Mouse (Mus musculus): ENCODE data around the gene Xiap.

The Xiap gene

DNA sequence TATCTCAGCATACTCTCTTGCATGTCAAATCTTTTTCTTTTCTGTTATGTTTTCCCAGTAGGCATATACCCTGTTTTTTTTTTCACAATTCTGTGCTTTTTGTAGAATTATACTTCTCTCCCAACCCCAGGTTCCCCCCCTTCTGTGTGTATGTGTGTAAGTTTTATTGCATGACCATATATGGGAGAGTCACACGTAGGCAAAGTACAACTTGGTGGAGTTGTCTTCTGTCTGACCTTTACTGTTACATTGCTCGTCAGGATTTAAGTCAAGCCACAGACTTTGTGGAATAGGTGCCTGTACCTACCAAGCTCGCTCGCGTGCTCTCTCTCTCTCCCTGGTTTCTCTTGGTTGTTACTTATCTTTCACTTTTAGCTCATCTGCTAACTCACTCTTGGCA is 28.7 kb downstream of the Xiap start:
- no peak for DNase-seq

DNA sequence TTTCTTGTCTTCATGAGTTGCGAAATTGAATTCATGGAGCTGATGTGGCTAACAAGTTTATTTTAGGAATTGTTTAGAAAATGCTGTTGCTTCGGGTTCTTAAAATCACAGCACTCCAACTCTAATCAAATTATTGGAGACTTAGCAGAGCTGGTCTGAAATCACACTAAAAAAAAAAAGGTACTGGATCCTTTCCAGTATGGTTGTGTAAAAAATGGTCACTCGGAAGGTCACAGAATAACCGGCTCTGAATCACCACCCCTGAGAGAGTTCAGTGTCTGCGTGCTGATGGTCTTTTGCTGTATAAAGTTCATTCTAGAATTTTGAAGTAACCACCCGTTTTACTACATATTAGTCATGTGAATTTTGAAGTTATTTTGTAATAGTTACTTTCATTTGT is 47.7 kb downstream of the Xiap start:
- peak; percentile 30 for DNase-seq

DNA sequence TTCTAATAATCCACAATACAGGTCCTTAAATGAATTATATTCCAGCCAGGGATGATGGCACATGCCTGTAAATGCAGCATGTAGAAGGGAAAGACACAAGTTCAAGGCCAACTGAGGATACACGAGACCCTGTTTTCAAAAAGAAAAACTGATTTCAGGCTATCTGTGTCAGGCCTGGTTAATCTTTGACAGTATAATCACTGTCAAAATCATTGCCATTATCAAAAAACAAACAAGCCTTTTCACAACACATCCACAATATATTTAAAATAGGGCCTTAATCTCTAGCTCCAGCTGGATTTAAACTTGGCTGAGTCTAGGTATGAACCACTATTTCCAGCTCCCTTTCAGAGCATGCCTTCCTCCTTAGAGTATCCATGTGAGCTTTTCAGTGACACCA is 51.1 kb downstream of the Xiap start:
- DNase-seq: no peak

DNA sequence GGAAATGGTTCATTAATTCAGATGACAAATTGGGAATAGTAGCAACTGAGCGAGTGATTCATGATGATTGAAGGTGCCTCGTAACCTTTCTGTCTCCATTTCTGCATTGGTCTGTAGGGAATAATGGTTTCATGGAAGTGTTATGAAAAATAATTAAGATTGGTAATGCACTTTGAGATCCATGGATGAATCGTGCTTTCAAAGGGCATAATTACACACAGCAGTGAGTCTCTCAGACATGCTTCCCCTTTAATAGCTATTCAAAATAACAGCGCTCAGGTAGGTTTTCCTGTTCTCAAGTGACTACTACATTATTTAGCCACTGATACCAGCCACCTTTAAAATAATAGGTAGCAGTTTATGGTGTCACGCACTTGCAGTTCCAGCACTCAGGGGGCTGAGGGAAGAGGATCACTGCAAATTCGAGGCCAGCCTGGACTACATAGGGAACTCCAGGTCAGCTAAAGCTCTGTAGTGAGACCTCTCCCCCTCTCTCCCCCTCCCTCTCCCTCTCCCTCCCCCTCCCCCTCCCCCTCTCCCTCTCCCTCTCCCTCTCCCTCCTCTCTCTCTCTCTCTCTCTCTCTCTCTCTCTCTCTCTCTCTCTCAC is 60.1 kb downstream of the Xiap start:
- DNase-seq: no peak

DNA sequence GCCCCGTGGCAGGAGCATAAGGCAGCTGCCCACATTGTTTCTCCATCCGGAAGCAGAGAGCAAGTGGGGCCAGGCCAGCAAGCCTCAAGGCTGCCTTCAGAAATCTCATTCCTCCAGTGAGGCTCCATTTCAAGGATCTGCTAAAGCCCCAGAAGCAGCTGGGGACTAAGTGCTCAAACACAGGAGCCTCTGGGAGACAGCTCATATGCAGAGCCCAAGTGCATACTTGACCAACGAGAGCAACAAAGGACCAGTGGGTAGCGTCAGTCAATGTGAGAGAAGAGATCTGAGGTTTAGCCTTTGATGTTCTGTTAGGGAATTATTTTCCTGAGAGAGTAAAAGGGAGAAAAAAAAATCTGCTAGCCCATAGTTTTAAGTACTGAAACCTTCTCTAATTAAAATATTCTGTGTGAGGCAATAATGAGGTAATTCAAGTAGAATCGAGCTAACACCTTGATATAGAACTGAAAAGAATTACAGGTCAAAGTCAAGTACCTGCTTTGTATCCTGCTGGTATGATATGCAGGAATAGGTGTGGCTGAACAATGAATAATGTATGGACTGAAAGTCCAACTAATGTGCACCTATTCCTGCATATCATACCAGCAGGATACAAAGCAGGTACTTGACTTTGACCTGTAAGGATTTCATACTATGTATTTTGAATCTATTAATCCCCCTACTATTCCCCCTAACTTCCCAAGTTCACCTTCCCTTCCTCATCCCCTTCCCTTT is 65.7 kb downstream of the Xiap start:
- DNase-seq: no peak

DNA sequence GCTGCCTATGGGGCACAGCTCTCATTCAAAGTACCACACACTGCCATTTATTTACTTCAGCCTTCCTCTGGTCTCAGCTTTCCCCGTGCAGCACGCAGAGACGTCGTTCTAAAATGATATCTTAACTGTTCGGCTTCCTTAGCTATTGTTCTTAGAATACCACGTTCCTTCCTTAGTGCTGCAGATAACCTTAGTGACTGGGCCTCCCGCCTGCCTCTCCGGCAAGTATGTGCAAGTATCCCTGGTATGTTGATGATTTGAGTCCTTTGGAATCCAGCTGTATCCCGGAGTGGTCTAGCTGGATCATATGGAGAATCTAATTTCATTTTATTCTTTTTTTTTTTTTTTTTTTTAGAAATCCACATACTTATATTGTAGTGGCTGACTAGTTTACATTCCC is 80.4 kb downstream of the Xiap start:
- no peak for DNase-seq

DNA sequence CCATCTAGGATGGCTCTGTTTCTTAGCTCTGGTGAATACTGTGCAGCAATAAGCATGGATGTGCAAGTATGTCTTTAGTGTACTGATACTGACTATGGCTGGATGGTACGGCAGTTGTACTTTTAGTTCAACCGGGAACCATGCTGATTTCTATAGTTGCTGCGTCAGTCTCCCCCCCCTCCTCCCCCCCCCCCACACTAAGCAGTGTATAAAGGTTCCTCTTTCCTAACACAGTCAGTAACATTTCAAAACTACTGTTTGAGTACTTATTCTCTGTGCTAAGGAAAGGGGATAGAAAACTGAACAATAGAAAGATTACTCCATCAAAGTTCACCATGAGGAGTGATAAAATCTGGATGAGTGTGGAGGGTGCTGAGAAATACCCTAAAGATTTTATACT is 83.1 kb downstream of the Xiap start:
- no peak for DNase-seq

DNA sequence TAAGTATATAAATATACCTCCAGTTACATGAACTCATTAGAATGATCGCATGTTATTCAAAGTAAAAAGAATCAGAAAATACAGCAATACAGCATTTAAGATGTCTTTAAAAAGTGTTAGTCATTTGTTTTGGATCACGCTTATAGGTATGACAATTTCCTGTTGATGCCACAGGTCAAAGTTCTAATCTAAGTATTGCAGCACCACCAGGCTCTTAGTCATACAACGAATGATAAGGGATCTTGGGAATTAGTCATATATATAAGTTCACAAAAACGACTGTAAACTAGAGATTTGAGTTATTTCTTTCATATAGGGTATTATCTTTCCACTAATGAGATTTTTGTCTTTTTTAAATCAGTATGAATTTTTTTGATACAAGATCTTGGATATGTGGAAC is 84.5 kb downstream of the Xiap start:
- no peak for DNase-seq

DNA sequence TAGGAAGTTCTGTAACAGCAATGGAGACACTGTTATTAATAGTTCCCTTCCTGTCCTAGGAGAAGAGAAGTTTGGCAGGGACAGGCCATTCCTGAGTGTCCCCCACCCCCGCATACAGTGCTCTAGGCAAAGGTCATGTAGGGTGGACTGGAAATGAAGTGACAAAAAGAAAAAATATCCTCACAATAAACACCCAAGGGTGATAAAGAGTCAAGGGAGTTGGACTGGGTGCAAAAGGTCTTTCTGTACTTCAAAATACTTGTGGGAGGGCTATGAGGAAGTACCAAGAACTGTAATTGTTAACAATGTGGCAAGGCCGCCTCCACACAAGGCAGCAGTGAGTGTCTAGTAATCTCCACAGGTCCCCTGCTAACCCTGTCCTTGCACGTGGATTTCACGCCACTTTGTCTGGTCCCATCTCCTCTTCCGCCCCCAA is 88.6 kb downstream of the Xiap start:
- DNase-seq: peak; percentile 58

DNA sequence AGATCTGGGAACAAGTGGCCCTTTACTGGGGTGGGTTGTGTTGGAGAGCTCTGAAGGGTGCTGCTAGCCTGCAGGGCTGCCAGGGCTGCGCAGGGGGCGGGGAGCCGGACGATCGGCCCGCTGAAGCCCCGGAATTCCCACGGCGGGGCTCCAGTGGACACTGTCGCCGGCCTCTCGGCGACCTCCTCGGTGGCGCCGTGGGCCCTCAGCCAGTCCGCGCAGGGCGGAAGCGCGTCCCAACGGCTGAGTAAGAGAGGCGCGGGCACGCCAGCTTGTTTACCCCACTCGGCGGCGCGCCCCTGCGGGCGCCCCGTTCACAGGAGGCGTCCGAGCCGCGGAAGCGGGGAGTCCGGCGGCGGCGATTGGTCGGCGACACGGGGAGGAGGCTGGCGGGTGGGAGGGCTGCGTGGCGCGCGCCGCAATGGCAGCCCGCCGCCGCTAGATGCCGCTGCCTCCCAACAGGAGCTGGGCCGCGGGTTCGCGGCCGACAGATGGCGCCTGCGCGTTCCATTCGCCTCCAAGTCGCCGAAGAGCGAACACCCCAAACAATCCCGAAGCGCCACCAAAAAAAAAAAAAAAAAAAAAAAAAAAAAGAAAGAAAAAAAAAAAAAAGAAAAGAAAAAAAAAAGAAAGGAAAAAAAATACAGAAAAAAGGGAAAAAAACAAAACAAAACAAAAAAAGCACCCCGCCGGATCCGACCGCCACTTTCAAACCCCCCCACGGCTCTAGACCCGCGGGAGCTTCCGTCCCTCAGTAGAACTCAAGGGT is 89.5 kb downstream of the Xiap start, which contains the start of gene Stag2:
Gene Stag2, plus strand, starts transcription at position 530 of the 769 bp plus-strand sequence.
- peak; percentile 90 for DNase-seq

DNA sequence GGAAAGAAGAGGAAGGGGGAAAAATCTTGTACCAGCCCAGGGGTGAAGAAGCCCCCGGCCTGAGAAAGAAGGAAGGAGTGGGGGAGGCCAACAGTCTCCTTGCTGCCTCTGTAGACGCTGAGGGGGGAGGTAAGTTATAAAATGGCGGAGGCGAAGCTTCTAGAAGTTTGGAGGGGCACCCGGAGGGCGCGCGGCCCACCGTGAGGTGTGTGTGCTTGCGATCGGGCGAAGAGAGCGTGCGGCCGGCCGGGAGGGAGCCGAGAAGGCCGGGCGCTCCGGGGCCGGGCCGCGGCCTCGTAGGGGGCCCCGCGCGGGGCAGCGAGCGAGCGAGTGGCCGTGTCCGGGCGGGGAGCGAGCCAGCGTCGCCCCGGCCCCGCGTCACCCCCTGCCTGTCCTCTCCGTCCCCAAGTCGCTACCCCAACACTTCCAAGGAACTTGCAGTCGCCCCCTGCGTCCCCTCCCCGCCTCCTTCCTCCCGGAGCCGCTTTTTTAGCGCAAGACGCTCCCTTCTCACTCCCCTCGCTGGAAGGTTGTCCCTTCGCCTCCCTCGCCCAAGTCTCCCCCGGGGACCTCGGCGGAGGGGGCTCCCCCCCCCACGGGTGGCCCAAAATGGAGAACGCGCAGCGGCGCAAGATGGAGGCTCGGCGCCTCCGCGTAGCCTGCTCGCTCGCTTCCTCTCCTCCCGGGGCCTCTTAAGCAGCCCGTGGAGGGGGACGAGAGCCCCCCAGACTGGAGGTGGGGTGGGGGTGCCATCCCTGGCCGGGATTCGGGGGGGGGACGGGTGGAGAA is 90.3 kb downstream of the Xiap start:
- peak; percentile 44 for DNase-seq

DNA sequence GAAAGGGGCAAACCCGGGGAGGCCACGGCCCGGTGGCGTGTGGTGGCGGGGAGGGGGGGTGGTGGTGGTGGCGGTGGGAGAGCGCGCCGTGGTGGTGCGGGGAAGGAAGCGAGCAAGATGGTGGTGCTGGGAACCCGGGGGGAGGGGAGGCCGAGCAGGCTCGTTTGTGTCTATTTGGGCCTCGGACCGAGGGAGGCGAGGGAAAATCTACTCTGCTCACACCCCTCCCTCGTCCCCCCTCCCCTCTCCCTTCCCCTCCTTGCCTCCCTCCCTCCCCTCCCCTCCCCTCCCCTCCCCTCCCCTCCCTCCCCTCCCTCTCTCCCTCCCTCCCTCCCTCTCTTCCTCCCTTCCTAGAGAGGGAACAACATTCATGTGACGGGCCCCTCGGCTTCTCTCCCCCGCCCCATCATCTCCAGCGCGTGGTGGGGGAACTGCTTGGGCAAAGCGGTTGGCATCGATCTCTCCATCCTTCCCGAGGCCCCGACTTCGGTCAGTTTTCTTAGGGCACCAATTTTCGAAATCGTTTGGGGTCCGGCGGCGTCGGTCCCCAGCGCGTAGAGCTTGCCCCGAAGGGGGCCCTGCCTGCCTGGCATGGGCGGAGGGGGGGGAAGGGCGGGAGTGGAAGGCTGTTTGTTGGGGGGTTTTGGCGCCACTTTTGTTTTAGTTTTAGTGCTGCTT is 91.0 kb downstream of the Xiap start:
- DNase-seq: peak; percentile 76

DNA sequence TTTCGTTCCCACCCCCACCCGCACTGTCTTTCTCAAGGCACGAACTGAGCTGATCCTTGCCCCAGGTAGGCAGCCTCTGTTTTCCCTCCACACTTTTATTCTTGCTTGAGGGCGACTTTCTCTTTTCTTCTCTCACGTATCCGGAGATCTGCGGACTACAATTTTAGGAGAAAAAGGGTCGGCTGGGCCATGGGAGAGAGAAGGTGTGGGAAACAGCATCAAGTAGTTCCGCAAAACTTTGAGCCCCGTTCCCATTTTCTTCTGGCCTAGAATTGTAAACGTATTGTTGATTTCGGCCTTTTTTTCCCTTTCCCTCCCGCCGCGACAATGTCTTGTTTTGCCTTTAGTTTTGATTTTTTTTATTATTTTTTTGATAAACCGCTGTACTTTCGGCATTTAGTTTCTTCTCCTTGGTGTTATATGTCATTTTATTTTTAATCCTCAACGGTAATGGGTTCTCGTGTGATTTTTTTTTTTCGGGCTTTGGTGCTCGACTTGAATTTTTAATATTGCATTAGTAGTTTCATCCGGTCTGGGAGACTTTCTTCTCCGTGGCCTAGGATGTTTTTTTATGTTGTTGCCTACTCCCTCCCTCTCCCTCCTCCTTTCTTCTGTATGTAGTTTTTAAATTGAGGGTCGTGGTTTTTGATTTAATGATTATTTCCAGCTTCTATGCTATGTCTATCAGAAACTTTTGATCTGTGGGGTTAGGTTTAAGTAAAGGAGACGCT is 91.7 kb downstream of the Xiap start:
- peak; percentile 13 for DNase-seq

DNA sequence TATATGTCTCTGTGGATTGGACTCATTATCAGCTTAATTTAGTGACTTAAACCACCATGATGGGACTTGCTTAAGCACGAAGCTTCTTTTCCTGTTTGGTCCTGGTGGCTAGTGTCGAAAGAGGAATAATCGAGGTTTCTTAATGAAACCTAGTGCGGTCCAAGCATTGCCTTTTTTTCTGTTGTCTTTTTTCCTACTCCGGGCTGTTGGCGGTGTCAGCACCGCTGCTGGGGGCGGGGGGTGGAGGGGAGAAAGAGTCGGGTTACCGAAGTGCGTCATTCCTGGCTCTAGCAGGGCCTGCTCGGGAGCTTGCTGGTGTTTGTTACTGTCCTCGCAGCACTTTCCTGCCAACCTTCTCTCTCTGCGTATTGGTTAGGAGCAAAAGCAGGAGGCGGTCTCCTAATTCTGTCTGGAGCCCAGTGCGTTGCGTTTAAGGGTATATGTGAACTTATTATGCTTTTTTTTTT is 92.5 kb downstream of the Xiap start:
- peak; percentile 88 for DNase-seq

DNA sequence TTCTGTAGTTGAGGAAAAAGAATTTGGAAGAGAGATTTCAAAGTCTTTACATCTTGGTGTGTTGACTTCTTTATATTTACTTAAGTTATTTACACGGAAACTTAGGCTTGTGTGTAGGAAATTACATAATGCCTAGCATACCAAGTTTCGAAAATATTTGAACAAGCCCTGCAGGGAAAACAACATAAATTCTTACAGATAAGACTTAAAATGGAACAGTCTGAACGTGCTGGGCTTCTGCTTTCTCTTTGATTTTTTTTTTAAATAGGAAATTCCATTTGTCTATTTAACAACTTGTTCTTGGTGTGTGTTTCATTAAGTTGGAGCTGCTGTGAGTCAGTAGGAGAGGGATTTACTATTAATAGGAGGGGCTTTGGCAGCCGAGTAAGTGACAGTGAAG is 93.6 kb downstream of the Xiap start:
- DNase-seq: peak; percentile 15

Data from kidney, adult 9 months (tissue).